ENCODE assay signal across 8 mouse cellular contexts in genomic region chr3:45379972-45380761, GRCm38 (mm10). TPM values are rescaled to one million over a fixed set of nuclear protein-coding genes. Genes with fewer than 3 reads are reported as not detected.
DNase-seq lines count a peak whose midpoint lies in the region; ATAC-seq and TF ChIP-seq lines count a peak whose summit lies in the region.

No protein-coding gene starts in this region.

- H3K4me3 ChIP-seq in heart, embryonic 12.5 days = peak overlapping the region; percentile 60
- peak overlapping the region; percentile 85 for H3K4me3 ChIP-seq in hindbrain, embryonic 14.5 days (replicated peaks; ENCODE audit: low read length)
- peak overlapping the region; percentile 34; the same call in 1 of the 2 replicates for H3K4me3 ChIP-seq in liver, embryonic 13.5 days (replicated peaks)
- H3K4me3 ChIP-seq in thymus, adult 2 months (ENCODE audit: control insufficient read depth, insufficient read depth, low read length) = no peak overlapping the region

- no peak for TF ChIP-seq CTCF in thymus, adult 2 months (IDR thresholded peaks at IDR 0.05; ENCODE audit: borderline replicate concordance, control insufficient read depth, extremely low read depth, insufficient read depth, low read length, poor library complexity)

- H3K4me2 ChIP-seq in heart, embryonic 12.5 days = peak overlapping the region; percentile 98
- peak overlapping the region; percentile 94 for H3K4me2 ChIP-seq in hindbrain, embryonic 14.5 days (replicated peaks)
- H3K4me2 ChIP-seq in liver, embryonic 13.5 days = peak overlapping the region; percentile 62

- H3K27me3 ChIP-seq in heart, embryonic 12.5 days (replicated peaks) = peaks cover 41% of the 10 kb centered on the region
- H3K27me3 ChIP-seq in hindbrain, embryonic 14.5 days (ENCODE audit: control insufficient read depth, insufficient read depth, low read length) = no peaks in the 10 kb centered on the region
- H3K27me3 ChIP-seq in liver, embryonic 13.5 days = peaks cover 77% of the 10 kb centered on the region
- H3K27me3 ChIP-seq in thymus, adult 2 months (ENCODE audit: control insufficient read depth, insufficient read depth, low read length) = no peaks in the 10 kb centered on the region; the same call in 1 of the 2 replicates

- H3K36me3 ChIP-seq in heart, embryonic 12.5 days = no peaks in the 10 kb centered on the region
- H3K36me3 ChIP-seq in hindbrain, embryonic 14.5 days (replicated peaks; ENCODE audit: control insufficient read depth, insufficient read depth) = 0 out of 2 replicates have a peak, but pooled peaks cover 3% of the 10 kb centered on the region
- no peaks in the 10 kb centered on the region for H3K36me3 ChIP-seq in liver, embryonic 13.5 days
- no peaks in the 10 kb centered on the region for H3K36me3 ChIP-seq in thymus, adult 2 months (ENCODE audit: control insufficient read depth, insufficient read depth, low read length)

- DNase-seq in heart, adult 9 months (ENCODE audit: low spot score in 2 of 2) = no peak
- DNase-seq in ES-CJ7 (ENCODE audit: low read depth, low spot score) = peak; percentile 52
- peak; percentile 54 for DNase-seq in embryo, embryonic 10 days (ENCODE audit: low spot score)
- DNase-seq in hindbrain, embryonic 14.5 days (ENCODE audit: low spot score) = peak; percentile 56
- no peak for DNase-seq in liver, embryonic 13.5 days
- DNase-seq in right cerebral cortex, postnatal 25 days = peak; percentile 61
- no peak for DNase-seq in thymus, adult 2 months

- peak overlapping the region; percentile 15; the same call in 1 of the 2 replicates for H3K9ac ChIP-seq in heart, embryonic 12.5 days
- H3K9ac ChIP-seq in hindbrain, embryonic 14.5 days = peak overlapping the region; percentile 85
- H3K9ac ChIP-seq in liver, embryonic 13.5 days = no peak overlapping the region

- H3K27ac ChIP-seq in heart, embryonic 12.5 days (ENCODE audit: poor library complexity, severe bottlenecking) = no peak overlapping the region
- H3K27ac ChIP-seq in hindbrain, embryonic 14.5 days = peak overlapping the region; percentile 80
- H3K27ac ChIP-seq in liver, embryonic 13.5 days = no peak overlapping the region
- H3K27ac ChIP-seq in thymus, adult 2 months (ENCODE audit: control insufficient read depth, insufficient read depth, low read length) = no peak overlapping the region

- 0 out of 2 replicates have a peak, but pooled peaks have one; percentile 22 for ATAC-seq in heart, embryonic 12.5 days (ENCODE audit: insufficient number of reproducible peaks, low FRiP score)
- 0 out of 2 replicates have a peak, but pooled peaks have one; percentile 1 for ATAC-seq in hindbrain, embryonic 14.5 days (ENCODE audit: low FRiP score)
- no peak for ATAC-seq in liver, embryonic 13.5 days (ENCODE audit: low read depth)

- H3K4me1 ChIP-seq in heart, embryonic 12.5 days (replicated peaks) = peaks cover 26% of the 10 kb centered on the region
- H3K4me1 ChIP-seq in hindbrain, embryonic 14.5 days (replicated peaks; ENCODE audit: control insufficient read depth, insufficient read depth, low read length) = peaks cover 17% of the 10 kb centered on the region
- 0 out of 2 replicates have a peak, but pooled peaks cover 14% of the 10 kb centered on the region for H3K4me1 ChIP-seq in liver, embryonic 13.5 days (replicated peaks)
- no peaks in the 10 kb centered on the region; the same call in 1 of the 2 replicates for H3K4me1 ChIP-seq in thymus, adult 2 months (replicated peaks; ENCODE audit: control insufficient read depth, insufficient read depth, low read length)

- under 1% methylated on average over 55 of the region's 55 CpGs for WGBS in heart, embryonic 12.5 days
- 1% methylated on average over 55 of the region's 55 CpGs for WGBS in hindbrain, embryonic 14.5 days
- WGBS in liver, embryonic 13.5 days (ENCODE audit: insufficient replicate concordance) = 2% methylated on average over 55 of the region's 55 CpGs
- WGBS in thymus, adult 2 months = 8% methylated on average over 55 of the region's 55 CpGs

- TF ChIP-seq POLR2A in thymus, adult 2 months (IDR thresholded peaks at IDR 0.05; ENCODE audit: control insufficient read depth, extremely low read depth, insufficient read depth, low read length, poor library complexity) = no peak

- H3K9me3 ChIP-seq in heart, embryonic 12.5 days (replicated peaks) = no peaks in the 10 kb centered on the region
- no peaks in the 10 kb centered on the region for H3K9me3 ChIP-seq in hindbrain, embryonic 14.5 days (ENCODE audit: control insufficient read depth, low read length)
- H3K9me3 ChIP-seq in liver, embryonic 13.5 days (replicated peaks) = no peaks in the 10 kb centered on the region

RNA-seq across cellular contexts. Expression of gene Pcdh10, which starts 2.0 kb away (rescaled TPM):
- polyA plus RNA-seq in heart, embryonic 12.5 days (2016; fragmentation: Nextera tagmentation; extraction: Ambion mirVana) = 0.24 and 0.31 TPM in 2 replicates
- polyA plus RNA-seq in hindbrain, embryonic 14.5 days (2014; fragmentation: Nextera tagmentation; extraction: Ambion mirVana) = 23.8 and 26.2 TPM in 2 replicates
- polyA plus RNA-seq in liver, embryonic 13.5 days (2015; fragmentation: Nextera tagmentation; extraction: Ambion mirVana) = 0.05 and 0.12 TPM in 2 replicates
- polyA plus RNA-seq in thymus, adult 2 months (2012; rRNA removed) = 0.17 and 0.23 TPM in 2 replicates

Comparison
In these comparisons a context has a peak if more than half of its experiments do, and no peak if none do; other contexts are left out.
1. DNase-seq: peak in ES-CJ7 (single experiment), embryo, embryonic 10 days (single experiment), hindbrain, embryonic 14.5 days (single experiment) and right cerebral cortex, postnatal 25 days (single experiment); none in heart, adult 9 months (0 of 2), liver, embryonic 13.5 days (single experiment) and thymus, adult 2 months (single experiment).
2. RNA of gene Pcdh10, which starts 2.0 kb away (polyA plus RNA-seq): 23.8 to 26.2 TPM in hindbrain, embryonic 14.5 days; 0.24 to 0.31 TPM in heart, embryonic 12.5 days, 0.17 to 0.23 TPM in thymus, adult 2 months and 0.05 to 0.12 TPM in liver, embryonic 13.5 days; every median in the first group is over 10 times any median in the second.
3. Peak in every context shown above with its lines, with median percentiles within 50 percentile points of each other: H3K4me2 ChIP-seq.